Mouse (Mus musculus) T-helper 1 cell (primary cell): Measurements from ENCODE around the gene Them7.

ENCODE experiments used
- in situ Hi-C: fragments of 300-600 bp; cut with MboI, MseI; formaldehyde crosslinking; loops from one replicate; pipeline ENCODE4 v1.15.1; 2025; ENCODE audit warnings: high pct_unique_total_duplicates

Them7 gene

GRCm38 (mm10) chr2:105224134-105224986 lies at the start of gene Them7:
Them7 (plus strand) TSS chr2:105224320.
- in situ Hi-C loops = no loop called here

GRCm38 (mm10) chr2:105178871-105179270 lies 45.2 kb upstream of the Them7 start:
- in situ Hi-C loops = no loop called here

DNA sequence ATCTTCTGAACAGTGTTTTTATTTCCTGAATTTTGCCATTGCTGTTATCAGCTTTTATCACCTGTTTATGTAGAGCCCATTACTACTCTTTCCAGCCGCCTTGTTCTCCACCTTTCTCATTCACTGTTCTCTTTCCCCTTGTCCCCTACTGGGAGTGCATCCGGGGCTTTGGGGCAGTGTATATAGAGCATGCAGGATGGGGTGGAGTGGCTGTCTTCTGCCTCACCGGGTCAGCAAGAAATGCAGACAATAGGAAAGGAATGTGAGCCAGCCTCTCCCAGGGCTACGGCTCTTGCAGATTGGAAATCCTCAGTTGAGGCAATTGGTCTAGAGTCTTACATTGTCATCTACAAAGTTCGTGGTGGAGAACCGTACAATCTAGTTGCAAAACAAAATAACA lies 41.6 kb upstream of the Them7 start:
- in situ Hi-C loops = no loop called here

DNA sequence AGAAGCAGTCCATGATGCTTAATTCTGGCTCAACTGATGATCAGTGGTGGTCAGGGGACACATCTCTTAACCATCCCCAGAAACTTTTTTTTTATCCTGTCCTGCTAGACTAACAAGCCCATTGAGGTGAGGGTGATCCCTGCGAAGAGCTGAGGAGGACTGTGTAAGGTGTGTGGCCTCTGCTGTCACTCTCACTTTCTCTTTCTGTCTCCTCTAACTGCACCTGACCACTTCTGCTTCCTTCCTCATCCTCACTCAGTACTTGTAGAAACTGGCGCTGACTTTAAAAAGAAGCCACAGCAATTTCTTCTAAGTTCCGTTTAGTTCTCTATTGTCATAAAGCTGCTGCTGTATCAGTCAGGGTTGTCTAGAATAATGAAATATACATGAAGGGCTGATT lies 39.0 kb upstream of the Them7 start:
- in situ Hi-C loops = no loop called here

DNA sequence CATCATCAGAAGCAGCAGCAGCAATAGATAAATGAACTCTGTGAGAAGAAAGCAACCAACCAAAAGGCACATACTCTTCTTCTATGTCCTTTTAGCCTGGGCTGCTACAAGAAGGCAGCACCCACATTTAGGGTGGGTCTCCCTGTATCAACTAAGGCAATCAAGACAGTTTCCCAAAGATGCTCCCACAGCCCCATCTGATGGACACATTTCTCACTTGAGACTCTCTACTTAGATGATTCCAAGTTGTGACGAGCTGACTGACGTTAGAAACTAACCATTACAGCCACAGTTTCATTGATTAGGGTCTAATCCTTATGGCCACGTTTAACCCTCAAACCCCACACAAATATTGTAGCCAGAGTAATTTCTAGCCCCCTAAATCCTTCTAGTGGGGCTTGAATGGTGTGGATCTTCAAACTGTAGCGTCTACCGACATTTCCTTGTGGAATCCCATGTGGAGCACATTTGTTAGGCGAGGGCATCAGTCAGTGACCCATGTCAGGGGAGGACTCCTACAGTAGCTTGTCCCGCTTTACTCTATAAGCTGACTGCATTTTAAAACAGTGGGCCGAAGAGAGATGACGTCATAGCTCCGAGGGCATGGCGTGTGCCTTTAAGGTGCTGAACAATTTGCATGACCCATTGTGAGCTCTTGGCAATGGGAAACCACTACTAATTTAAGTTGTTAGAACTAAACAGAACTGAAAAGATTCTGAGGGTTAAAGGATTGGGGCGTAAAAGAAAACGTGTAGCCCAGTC lies 38.2 kb upstream of the Them7 start:
- in situ Hi-C loops = no loop called here

- in situ Hi-C loops = no loop called here
Observed at GRCm38 (mm10) chr2:105186591-105186990, 37.5 kb upstream of the Them7 start.

GRCm38 (mm10) chr2:105188182-105188581 lies 35.9 kb upstream of the Them7 start:
- in situ Hi-C loops = no loop called here

DNA sequence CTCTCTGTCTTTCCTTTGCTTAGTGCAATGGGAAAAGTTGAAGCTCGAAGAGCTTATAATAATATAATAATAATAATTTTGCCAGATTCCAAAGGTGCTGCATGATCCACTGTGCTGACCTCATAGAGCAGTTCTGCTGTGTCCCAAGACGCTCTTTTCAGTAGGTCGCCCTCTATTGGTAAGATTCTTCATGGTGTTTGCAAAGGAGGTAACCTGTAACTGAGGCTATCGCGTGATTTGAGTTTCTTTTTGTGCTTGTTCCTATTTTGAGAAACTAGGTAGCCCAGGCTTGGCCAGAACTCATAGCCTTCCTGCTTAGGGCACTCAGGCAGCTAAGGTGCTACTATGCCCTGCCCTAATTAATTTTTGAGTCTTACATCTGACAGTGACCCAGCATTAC lies 34.8 kb upstream of the Them7 start:
- in situ Hi-C loops = no loop called here

- in situ Hi-C loops = no loop called here
Observed at GRCm38 (mm10) chr2:105200152-105200551, 24.0 kb upstream of the Them7 start.

- in situ Hi-C loops = no loop called here
Observed at GRCm38 (mm10) chr2:105206563-105207174, 17.5 kb upstream of the Them7 start.

DNA sequence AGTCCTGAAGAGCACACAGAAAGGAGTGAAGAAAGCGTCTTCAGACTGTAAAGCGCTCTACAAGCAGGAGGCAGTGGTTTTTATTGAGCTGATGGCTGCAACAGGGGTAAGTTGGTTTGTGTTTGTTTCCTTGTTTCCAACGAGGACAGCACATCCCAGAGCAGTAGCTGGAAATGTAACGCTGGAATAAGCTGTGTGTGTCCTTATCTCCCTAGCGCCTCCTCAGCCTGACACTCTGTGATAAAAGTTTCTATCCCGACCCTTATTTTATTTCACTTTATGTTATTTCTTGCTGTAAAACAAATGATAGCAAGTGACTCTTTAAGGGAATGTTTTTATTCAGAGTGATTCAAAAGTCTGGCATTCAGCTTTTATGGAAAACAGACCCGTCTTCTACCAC lies 11.3 kb upstream of the Them7 start:
- in situ Hi-C loops = no loop called here

DNA sequence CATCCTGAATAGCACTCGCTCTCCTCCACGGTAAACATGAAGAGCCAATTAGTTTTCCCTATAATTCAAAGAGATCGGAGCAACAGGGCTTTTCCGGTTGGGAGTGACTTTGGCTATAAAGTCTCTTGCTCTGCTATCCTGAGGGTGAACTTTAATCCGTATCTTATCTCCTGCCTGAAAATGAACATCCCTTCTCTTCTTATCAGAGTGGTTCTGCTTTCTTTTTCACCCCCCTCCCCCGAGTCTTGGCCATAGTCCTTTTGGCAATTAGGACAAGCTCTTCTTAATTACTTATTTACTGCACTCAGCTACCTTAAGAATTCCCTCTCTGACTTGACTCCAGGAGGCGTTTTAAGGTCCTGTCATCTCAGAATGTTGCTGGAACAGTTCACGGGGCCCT lies 8.2 kb upstream of the Them7 start:
- in situ Hi-C loops = no loop called here

GRCm38 (mm10) chr2:105219229-105219628 lies 4.9 kb upstream of the Them7 start:
- in situ Hi-C loops = no loop called here

DNA sequence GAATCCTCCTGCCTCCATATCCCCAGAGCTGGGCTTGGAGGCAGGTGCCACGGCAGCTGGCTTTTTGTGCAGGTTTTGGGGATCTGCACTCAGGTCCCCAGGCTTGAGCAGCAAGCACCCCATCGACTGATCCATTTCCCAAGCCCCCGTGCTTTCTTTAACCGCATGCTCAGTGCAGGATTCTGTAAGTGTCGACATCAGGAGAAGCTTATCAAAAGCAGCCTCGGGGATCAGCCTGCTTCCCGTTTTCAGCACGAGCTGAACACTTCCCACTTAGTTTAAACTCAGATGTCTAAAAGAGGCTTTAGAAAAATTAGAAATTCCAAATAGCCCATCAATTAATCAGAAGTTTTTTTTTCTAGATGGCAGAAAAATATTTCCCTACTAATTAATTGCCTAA lies 4.5 kb upstream of the Them7 start:
- in situ Hi-C loops = no loop called here

DNA sequence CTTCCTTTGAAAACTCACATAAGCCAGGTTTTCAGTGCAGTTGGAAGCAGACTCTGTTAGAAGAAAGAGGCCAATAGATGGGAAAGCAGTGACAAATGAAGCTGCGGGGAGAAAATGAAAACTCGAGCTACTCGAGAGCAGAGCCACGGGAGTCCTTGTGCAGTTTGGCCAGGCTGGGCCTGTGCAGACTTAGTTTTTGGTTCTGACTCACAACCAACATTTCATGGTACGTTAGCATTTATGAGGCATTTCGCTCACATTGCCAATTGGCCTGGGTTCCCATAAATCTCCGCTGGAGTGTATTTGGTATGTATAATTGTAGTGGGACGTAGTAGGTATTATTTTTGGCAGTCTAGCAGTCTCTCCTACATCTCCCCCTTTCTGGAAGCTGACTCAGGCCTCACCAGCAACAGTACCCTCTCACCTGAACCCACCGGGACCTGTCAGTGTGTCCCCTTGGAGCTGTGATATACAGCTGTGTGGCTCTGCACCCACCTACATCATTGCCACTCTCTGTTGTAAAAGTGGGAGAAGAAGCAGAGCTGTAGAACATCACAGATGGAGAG lies 3.3 kb upstream of the Them7 start:
- in situ Hi-C loops = no loop called here

- in situ Hi-C loops = no loop called here
Observed at GRCm38 (mm10) chr2:105223606-105224005, 514 bp upstream of the Them7 start.

GRCm38 (mm10) chr2:105224987-105225375 lies 861 bp downstream of the Them7 start:
- in situ Hi-C loops = no loop called here

GRCm38 (mm10) chr2:105226297-105226958 lies 2.3 kb downstream of the Them7 start:
- in situ Hi-C loops = no loop called here

DNA sequence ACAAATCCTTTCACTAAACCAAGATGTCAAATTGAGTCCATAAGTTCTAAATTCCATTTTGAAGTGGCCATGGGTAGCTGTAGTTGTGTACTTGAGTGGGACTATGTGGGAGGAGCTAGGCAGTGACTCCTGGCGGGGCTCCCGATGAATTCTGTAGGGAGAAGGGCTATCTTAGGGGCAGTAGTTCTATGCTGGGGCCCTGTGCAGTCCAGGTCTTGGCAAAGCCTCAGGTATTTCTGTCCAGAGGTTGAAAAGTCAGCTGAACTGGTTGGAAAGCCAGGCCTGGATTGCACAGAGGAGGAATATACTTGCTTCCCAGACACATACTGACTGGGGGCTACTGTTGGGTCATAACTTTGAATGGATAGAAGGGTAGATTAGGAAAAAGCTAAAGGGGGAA lies 4.3 kb downstream of the Them7 start:
- in situ Hi-C loops = no loop called here

- in situ Hi-C loops = loop anchor here (10.0 kb wide), 1 partner anchor 346 kb away; no protein-coding TSS in a partner anchor
Observed at GRCm38 (mm10) chr2:105230333-105230732, 6.2 kb downstream of the Them7 start.

GRCm38 (mm10) chr2:105232386-105232785 lies 8.3 kb downstream of the Them7 start:
- in situ Hi-C loops = loop anchor here (10.0 kb wide), 1 partner anchor 348 kb away; no protein-coding TSS in a partner anchor
